Mouse (Mus musculus): ENCODE measurements around the gene Vps4a.

Gene Vps4a

DNA sequence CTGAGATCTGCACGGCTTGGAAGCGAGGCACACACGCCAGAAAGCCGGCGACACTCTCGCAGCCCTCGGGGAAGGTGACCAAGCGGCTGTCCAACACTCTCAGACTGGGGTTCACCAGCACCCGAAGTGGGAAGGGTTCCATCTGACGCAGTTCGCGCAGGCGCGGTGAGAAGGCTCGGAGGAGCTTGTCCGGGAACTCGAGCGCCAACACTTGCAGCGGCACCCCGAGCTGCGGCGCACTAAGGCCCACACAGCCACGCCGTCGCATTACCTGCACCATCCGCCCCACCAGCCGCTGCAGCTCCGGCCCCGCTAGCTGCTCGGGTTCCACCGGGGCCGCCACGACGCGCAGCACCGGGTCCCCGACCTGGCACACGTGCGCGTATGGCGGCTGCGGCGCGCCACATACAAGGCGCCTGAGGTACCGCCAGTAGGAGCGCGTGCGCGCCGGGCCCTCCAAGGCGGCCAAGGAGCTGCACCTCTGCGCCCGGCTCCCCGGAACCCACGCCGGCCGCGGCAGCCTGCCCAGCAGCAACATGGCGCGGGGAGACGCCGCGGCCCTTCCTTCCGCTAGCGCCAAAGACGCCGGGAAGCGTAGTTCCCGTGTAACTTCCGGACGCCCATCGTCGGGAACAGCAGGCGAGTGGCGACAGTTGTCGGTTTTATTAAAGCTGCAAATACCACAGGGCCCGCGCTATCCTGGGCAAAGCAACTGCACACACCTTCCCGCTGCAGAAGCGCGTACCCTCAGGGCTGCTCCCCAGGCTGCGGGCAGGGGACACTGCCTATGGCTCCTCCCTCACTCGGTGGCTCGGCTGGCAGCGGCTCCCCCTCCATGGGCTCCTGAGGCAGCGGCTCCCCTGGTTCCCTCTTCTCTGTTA is 17.3 kb downstream of the Vps4a start, which contains the start of gene Pdf:
Pdf (minus strand) TSS at position 554 of the 881 bp plus-strand sequence.
- DNase-seq (ENCODE audit: low spot score): peak; percentile 76

DNA sequence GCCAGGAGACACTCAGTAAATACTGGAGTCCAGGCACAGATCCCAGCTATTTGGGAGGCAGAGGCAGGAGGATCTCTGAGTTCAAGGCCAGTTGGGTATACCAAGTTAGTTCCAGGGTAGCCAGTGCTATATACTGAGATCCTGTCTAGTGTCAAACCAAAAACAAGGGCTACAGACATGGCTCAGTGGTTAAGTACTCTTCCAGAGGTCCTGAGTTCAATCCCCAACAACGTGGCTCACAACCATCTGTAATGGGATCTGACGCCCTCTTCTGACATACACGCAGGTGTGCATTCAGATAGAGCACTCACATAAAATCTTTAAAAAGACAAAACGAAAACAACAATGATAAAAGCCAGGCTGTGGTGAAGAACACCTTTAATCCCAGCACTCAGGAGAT is 18.5 kb downstream of the Vps4a start:
- DNase-seq (ENCODE audit: low spot score): no peak

DNA sequence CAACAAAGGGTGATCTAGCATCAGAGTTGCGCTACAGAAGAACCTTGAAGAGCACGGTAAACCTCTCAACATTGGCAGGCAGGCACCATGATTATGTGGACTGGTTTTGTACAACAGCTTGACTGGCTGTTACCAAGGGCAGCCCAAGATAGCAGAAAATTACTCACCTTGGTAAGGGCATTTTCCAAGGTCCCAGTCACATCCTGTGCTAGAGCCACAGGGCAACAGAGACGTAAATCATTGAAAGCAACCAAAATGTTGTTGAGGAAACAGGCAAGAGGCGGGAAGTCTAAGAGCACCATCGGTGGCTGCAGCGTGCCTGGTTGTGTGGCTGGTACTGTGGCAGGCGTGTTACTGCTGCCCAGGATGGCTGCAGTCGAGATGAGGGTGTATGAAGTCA is 21.0 kb downstream of the Vps4a start:
- no peak for DNase-seq (ENCODE audit: low spot score)

DNA sequence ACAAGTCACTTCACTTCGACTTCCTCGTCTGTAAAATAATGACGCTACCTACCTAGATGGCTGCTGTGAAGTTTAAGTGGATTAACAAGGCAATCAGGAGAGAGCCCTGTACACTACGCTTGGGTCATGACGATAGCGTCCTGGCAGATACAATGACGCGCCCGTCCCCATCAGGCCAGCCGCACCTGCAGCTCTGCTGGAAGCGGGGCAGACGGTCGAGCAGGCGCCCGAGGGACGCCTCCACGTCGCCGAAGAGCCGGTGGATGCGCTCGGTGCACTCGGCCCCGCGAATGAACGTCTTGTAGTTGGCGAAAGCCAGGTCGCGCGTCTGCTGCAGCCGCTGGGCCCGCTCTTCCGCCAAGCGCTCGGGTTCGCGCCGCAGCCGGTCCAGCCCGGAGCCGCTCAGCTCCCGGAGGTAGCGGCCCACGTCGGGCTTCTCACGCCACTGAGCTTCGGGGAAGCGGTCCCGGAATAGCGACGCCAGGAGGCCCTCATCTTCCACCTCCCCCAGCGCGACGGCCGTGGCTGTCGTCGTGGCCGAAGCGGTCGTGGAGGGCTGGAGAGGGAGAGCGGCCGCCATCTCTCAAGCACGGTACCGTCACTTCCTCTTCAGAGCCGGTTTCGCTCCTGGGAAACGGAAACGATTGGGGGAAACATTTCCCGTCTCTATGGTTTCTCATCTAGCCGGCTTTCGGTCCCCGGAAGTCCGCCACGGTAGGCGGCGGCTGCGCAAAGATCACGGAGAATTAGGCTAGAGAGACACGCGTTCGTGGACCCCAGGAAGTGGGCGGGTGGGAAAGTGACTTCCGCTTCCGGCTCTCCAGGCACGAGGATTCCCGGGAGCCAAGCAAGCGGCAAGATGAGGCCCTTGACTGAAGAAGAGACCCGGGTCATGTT is 25.3 kb downstream of the Vps4a start, which contains the start of the genes Cog8 and Nip7:
Cog8 (minus strand) TSS at position 614 of the 897 bp plus-strand sequence.
Nip7 (plus strand) TSS at position 802 of the 897 bp plus-strand sequence.
- peak; percentile 99 for DNase-seq (ENCODE audit: low spot score)

DNA sequence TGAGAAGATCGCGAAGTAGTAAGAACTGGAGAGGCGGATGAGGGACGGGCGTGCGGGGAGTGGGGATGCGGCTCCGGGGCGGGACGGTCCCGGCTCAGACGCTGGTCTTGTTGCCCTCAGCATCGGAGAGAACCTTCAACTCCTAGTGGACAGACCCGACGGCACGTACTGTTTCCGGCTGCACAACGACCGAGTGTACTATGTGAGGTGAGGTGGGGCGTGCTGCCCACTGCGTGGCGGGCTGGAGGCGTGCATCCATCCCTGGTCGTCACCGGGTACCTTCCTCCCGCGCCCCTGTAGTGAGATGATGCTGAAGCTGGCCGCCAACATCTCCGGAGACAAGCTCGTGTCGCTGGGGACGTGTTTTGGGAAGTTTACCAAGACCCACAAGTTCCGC is 25.9 kb downstream of the Vps4a start:
- DNase-seq (ENCODE audit: low spot score): no peak

DNA sequence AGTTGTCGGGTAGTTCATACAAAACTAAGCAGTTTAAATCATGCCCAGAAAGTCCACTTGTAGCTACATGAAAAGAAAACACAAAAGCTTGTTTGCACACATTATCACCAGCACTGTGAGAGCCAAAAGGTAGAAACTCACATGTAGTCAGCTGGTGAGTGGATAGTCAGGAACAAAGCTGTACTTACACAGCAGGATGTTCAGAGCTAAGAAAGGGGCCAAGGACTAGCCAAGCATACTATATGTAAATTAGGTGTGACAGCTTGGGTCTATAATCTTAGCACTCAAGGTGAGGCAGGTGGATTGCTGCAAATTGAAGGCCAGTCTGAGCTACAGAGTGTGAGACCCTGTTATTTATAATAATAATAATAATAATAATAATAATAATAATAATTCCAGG is 31.6 kb downstream of the Vps4a start:
- no peak for DNase-seq (ENCODE audit: low spot score)

DNA sequence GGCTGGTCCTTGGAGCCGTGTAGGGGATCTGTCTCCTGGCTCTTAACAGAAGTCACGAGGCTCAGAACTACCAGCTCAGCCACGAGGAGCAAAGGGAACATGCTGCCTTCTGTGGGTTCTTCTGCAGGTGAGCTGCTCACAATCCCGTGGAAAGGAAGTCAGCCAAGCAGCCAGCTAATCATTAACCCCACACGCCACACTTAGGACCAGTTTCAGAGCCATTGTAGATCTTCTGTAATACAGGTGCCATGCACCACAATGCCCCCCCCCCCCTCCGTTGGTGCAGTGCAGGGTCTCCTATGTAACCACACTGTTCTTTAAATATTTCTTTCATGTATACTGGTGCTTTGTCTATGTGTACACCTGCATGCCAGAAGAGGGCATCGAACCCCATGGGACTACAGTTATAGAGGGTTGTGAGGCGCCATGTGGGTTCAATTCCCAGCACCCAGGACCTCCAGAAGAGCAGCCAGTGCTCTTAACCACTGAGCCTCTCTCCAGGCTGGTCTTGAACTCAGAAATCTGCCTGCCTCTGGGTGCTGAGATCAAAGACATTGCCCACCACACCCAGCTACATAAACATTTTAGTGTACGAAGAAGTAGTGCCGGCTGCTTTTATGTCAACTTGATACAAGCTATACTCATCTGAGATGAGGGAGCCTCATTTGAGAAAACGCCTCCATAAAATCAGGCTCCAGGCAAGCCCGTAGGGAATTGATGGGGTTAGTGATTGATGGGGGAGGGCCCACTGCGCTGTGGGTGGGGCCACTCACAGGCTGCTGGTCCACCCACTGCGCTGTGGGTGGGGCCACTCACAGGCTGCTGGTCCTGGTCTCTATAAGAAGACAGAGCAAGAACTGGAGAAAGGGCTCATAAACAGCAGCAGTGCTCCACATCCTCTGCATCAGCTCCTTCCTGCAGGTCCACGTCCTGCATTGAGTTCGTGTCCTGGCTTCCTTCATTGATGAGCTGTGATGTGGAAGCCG is 34.8 kb downstream of the Vps4a start, which contains the start of gene Tmed6:
Tmed6 (minus strand) TSS at position 134 of the 986 bp plus-strand sequence.
- DNase-seq (ENCODE audit: low spot score): peak; percentile 23

DNA sequence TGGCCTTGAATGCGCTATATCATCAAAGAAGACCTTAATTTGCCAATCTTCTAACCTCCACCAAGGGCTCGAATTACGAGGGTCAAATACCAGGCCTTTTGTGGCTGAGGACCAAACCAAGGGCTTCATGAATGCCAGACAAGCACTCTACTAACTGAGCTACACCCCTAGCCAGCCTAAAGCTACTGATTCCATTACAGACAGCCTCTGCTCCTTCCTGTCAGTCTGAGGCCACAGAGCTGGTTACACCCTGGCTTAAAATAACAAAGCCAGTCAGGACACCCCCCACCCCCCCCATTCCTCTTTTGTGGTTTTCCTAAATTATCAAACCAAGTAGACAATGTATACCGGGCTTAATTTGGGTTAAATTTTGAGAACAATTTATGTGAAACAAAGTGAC is 42.7 kb downstream of the Vps4a start:
- DNase-seq (ENCODE audit: low spot score): no peak

DNA sequence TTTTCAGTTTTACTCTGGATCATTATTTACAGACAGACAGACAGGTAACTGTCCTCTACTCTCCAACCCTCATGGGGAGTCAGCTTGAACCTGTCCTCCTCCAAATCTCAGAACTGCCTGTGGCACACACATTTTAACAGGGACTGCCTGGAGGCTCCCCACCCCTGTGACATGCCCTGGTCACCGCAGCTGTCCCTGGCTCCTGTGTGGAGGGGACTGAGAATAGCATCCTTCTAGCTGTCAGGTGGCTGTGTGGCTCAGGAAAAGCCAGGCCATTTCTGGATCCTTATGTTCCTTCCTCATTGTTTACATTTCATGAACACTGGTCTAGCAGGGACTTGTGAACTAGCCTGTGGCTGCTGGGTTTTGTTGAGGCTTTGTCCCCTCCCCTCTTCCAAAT is 43.1 kb downstream of the Vps4a start:
- DNase-seq (ENCODE audit: low spot score): no peak

DNA sequence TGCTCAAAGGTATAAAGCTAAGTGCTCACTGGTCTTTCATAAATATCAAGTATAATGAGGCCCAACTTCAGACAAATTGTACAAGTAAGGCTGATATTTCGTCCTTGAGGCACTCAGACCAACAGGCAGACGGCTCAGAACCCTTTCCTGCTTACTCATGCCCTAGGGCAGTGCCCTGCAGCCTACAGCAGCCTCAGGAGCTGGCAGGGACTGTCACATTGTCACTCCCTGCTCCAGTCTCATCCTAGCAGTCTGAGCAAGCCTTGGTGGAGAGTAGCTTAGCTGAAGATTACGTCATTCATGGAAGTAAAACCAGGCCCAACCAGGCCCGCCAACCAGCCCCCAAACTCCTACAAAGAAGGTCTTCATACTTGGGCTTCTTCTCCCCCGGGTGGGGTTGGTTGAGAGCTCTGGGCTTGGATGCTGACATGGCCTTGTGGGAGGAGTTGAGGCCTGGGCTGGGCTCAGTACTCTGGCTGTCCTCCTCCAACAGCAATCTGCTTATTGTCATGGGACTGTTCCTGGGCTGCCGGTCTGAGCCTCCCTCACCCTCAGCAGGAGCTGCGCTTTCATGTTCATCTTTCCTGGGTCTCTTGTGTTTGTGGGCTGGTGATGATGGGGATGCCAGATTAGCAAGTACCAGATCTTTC is 45.3 kb downstream of the Vps4a start:
- DNase-seq (ENCODE audit: low spot score): no peak

DNA sequence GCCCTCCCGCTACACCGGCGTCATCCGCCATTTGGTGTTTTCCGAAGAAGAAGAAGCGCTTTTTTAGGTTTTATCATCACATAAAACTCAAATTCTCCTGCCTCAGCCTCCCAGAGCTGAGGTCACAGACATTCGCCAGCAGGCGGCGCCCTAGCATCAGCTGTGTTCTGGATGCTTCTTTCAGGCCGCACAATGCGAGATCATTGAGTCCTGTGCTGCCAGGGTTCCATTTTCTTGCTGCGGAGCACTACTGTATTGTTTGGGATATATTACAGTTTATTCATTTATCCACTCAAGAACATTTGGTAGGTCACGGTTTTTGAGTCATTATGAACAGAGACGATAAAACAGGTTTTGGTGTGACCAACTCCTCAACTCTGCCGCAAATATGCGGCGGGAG is 54.3 kb downstream of the Vps4a start:
- DNase-seq (ENCODE audit: low spot score): no peak

DNA sequence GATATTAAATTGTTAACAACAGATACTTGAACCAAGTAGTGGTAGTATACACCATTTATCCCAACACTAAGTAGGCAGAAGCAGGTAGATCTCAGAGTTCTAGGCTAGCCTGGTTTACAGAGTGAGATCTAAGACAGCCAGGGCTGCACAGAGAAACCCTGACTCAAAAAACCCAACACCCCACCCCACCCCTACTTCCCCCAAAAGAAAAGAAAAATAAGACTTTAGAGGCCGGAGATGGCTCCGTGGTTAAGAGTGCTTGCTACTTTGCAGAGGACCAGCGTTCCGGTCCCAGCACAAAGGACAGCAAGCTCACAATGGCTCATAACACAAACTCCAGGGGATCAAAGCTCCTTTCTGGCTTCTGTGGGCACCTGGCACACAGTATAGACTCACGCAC is 55.0 kb downstream of the Vps4a start:
- no peak for DNase-seq (ENCODE audit: low spot score)

DNA sequence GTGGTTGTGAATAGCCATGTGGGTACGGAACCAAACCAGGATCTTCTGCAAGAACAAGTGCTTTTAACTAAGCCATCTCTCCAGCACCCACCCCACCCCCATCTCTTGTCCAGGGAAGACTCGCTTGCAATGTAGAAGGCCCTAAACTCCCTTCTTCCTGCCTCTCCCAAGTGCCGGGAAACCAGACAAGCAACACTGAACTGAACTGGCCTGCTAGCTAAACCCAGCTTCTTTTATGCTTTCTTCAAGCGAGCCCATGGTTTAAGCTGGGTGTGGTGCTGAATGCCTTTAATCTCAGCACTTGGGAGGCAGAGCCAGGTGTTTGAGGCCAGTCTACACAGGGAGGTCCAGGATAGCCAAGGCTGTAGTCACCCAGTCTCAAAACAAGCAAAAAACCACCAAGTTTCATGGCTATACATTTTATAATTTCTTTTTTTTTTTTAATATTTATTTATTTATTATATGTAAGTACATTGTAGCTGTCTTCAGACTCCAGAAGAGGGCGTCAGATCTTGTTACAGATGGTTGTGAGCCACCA is 57.6 kb downstream of the Vps4a start:
- no peak for DNase-seq (ENCODE audit: low spot score)

DNA sequence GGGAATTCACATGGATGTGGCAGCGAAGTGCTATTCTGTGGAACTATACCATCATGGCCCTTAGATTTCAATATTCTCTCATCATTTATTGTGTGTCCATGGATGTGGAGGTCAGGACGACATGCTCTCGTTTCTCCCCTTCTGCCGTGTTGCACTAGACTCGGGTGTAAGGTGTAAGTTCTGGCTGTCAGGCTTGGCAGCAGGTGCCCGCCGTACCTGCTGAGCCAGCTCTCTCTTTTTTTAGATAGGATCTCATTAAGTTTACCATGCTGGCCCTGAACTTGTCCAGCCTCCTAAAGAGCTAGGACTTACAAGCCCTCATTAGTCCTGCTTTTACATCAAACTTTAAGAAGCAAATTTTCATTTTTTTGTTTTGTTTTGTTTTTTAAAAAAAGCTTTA is 59.5 kb downstream of the Vps4a start:
- DNase-seq (ENCODE audit: low spot score): no peak
